Mouse (Mus musculus) ovary, adult 18-20 months (tissue): ENCODE measurements around the gene Sdk1.

Experiments
- DNase-seq: peaks from one replicate; pipeline ENCODE4 v3.0.0; 2022; ENCODE audit warnings: low spot score, mixed read lengths

Gene Sdk1

GRCm38 (mm10) chr5:141240841-141241543, at the start of gene Sdk1:
Gene Sdk1, plus strand, starts transcription at chr5:141241490.
- DNase-seq: peak; percentile 90

DNA sequence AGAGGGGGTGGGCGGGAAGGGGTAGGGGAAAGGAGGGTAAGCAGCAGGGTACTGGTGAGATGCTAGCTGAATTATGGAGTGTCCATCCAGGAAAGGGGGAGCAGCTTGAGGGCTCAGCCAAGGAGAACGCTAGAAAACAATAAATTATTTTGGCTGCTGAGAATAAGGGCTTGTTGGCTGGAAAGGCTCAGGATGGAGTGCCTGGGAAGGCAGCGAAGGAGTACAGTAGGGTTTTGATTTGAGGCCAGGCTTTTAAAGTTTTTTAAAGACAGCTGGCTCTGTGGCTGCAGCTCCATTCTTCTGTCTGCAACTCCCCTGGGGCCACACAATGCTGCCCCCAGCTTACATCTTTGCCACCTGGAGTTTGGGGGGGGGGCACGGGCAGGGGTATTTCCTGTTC, 44.0 kb upstream of the Sdk1 start:
- no peak for DNase-seq

DNA sequence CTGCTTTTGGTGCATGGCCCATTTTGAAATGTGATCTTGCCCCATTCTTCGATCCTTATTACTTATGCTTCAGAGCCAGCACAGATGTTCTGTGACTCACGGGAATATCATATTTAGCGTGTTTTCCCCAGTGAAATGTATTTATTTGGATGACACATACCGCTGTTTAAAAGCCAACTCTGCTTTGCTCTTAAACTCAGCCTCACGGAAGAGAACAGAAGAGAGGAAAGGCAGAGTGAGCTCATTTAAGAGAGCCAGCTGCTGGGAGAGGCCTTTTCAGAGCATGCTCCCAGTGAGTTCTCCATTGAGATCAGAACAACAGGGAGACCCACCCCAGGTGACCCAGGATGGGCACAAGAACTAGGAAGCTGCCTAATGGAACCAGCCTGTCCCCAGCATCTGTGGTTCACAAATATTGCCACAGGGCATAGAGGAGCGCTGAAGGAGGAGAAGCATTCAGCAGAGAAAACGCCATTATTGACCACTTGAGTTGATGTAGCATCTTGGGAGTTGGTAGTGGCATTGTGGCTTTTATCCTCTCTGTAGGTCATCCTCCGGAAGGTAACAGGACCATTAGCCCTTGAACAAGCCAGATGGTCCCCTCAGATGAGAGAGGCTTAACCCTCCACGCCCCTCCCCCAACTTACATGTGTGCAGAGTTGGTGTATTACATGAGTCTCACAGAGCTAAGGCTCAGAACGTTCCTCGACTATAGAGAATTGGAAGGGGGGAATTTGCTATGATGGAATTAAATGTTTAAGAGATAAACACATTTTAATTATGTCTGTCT, 38.8 kb upstream of the Sdk1 start:
- no peak for DNase-seq

GRCm38 (mm10) chr5:141207061-141207460, 34.2 kb upstream of the Sdk1 start:
- no peak for DNase-seq

DNA sequence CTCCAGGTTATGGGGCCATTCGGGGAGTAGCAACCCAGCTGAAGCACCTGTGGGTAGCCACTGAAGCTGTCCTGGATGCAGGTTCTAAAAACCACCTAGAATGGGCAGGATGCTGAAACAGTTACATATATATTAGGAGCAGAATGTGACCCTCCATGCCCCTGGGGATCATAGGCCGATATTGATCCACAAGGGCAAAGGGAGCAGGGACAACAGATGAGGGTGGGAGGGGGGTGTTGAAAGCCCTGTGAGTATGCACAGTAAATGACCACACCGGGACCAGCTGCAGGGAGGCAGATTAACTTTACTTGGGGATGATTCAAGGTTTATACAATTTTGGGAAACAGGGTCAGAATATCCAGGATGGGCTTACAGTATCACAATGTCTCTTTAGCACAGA, 16.0 kb upstream of the Sdk1 start:
- DNase-seq: no peak

GRCm38 (mm10) chr5:141234326-141234725, 7.0 kb upstream of the Sdk1 start:
- DNase-seq: no peak

- no peak for DNase-seq
Observed at GRCm38 (mm10) chr5:141239401-141239800, 1.9 kb upstream of the Sdk1 start.

DNA sequence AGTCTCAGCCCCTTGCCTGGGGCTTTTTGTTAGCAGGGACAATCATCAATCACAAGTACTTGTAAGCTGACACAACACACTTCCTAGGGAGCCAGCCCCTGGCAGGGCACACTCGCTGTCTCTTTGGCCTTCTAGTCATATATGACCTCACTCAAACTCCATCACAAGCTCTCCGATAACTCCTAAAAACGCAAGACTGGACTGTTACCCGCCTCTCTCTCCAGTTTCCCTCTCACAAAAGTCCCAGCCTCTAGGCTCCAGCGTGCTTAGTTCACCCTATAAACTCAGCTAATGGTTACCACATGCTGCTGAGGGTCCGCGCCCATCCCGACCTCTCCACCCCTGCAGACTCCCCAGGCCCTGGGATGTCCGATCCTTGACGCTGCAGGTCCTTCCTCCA, 849 bp upstream of the Sdk1 start:
- no peak for DNase-seq

DNA sequence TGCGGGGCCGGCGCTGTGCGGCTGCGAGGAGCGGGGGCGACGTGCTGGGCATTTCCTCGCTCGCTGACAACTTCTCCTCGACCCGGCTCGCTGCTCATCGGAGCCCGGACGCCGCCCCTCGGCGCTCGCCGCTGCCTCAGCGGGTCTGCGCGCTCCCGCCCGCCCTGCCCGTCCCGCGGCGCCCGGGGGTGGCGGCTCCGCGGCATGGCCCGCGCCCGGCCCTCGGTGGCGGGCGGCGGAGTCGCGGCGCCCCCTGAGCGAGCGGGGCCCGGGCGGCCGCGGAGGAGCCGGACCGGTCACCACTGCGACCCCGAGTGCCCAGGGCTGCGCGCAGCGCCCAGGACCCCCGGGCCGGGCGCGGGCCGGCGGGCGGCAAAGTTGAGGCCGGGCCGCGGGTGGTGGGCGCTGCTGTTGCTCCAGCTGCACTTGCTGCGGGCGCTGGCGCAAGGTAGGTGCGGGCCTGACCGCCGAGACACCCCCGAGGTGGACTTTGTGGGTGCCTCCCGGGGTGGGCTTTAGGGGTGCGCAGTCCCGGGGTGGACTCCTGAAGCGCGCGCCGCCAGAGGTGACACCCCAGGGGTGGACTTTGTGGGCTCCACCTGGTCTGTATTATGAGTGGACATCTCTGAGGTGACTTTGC, 475 bp downstream of the Sdk1 start:
- DNase-seq: no peak

- no peak for DNase-seq
Observed at GRCm38 (mm10) chr5:141243253-141243965, 2.1 kb downstream of the Sdk1 start.

- no peak for DNase-seq
Observed at GRCm38 (mm10) chr5:141264253-141264652, 23.0 kb downstream of the Sdk1 start.

DNA sequence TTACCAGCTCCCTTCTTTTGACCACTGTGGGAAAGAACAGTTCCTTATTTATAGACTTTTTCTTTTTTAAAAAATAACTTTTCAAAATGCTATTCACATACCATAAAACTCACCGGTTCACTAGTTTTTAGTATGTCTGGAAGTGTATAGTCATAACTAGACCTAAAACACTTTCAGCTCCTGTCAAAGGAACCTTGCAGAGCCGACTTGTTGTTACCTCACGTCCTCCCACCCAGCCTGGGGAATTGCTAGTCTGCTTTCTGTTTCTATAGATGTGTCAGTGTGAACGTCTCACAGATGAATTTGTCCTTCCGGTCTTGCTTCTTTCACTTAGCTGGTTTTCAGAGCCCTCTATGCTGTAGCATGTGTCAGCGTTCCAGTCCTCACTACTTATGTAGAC, 35.8 kb downstream of the Sdk1 start:
- no peak for DNase-seq

DNA sequence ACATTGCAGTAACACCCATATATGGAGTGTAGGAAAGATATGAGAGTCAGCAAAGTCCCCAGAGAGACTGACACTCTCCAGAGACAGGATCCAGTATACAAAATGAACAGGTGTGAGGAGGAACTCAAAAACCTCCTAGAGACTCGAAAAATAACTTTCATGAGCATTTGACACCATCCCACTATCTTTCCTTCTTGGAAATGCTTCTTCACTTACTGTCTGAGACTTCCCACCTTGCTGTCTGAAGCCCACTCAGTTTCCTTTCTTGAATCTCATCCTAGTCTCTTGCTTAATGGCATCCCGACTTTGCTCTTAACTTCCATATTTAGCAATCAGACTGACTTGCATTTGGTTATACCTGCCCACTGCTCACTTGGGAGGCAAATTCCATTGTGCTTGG, 40.5 kb downstream of the Sdk1 start:
- no peak for DNase-seq

GRCm38 (mm10) chr5:141289611-141290010, 48.3 kb downstream of the Sdk1 start:
- DNase-seq: no peak

- no peak for DNase-seq
Observed at GRCm38 (mm10) chr5:141295240-141295639, 54.0 kb downstream of the Sdk1 start.

GRCm38 (mm10) chr5:141302287-141302694, 61.0 kb downstream of the Sdk1 start:
- no peak for DNase-seq

GRCm38 (mm10) chr5:141303746-141304145, 62.5 kb downstream of the Sdk1 start:
- no peak for DNase-seq

GRCm38 (mm10) chr5:141304706-141305105, 63.4 kb downstream of the Sdk1 start:
- no peak for DNase-seq

- no peak for DNase-seq
Observed at GRCm38 (mm10) chr5:141310641-141311040, 69.4 kb downstream of the Sdk1 start.

DNA sequence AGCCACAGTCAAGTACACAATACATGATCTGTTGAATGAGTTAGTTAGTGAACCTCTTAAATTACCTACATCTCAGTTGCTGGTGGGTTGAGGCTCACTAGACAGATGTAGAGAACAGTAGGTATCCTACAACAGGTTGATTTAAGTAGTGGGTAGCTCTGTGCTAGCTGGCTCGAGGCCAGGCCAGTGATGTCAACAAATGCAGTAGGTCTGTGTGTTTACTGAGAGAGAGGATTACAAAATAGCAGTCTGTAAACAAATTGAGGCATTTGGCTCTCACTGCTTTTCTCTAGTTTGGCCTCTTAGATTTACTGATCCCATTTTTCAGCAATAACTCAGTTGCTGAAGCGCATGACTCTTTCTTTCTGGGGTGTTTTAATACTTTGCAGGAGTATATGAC, 70.5 kb downstream of the Sdk1 start:
- no peak for DNase-seq

DNA sequence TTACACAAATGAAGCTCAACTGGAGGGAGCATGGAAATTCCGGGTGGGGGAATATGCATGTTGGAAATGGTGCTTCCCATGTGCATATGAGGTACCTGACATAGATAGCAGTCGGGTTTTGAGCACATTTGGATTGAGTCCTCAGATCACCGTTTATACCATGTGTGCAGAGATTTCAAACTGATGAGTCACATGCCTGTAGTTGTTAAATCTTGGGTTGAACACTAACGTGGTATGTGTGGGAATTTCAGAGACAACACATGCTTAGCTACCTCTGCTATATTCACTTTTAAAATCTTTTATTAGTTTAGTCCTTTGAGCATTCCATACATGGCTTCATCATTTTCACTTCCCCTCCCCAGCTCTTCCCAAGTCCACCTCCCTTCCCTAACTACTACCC, 71.0 kb downstream of the Sdk1 start:
- no peak for DNase-seq

- no peak for DNase-seq
Observed at GRCm38 (mm10) chr5:141317095-141317494, 75.8 kb downstream of the Sdk1 start.
